ENCODE assay signal across 18 mouse cellular contexts in genomic region chr11:108799695-108800094, GRCm38 (mm10).
DNase-seq lines count a peak whose midpoint lies in the region.
"Had no signal": no experiment of that assay in that cellular context is flagged by ENCODE, and none has a peak within 500 bp of the region (broad histone marks: within the 10 kb centered on the region; RNA-seq: fewer than 3 reads in every experiment).

No protein-coding gene starts in this region.

- intact Hi-C loops in left cerebral cortex, postnatal 25 days (cut with DNase I): no loop called here

- peak; percentile 18 to 72 for DNase-seq in left cerebral cortex, postnatal 25 days (ENCODE audit: low spot score in 2 of 2)
- no peak for DNase-seq in left cerebral cortex, adult 8-10 months (ENCODE audit: low spot score in 2 of 2)
- peak; percentile 39 to 53 for DNase-seq in right cerebral cortex, adult 2 months (ENCODE audit: low spot score in 2 of 2)
- no peak for DNase-seq in right cerebral cortex, postnatal 14 days
- peak; percentile 28 to 30 for DNase-seq in frontal cortex, postnatal 36 days (ENCODE audit: low spot score in 2 of 2)
- DNase-seq in B cell, adult 2 months: no peak
- DNase-seq: adrenal gland, postnatal 10 days; cerebellum, adult 11 months; cerebellum, adult 9-11 months; embryo, embryonic 11 days; gastrocnemius, postnatal 14 days; heart, postnatal 36 days; kidney, adult 9 months; kidney, postnatal 10 days; layer of hippocampus, postnatal 36 days; liver; lung, adult 2 months; lung, postnatal 14 days had no signal

Comparison
In these comparisons a context has a peak if more than half of its experiments do, and no peak if none do; other contexts are left out.
1. DNase-seq: peak in left cerebral cortex, postnatal 25 days (2 of 2), right cerebral cortex, adult 2 months (2 of 2) and frontal cortex, postnatal 36 days (2 of 2); none in left cerebral cortex, adult 8-10 months (0 of 2), right cerebral cortex, postnatal 14 days (single experiment) and B cell, adult 2 months (0 of 2).